Mouse (Mus musculus) MEL (cell line): ENCODE results near the gene 9130023H24Rik.

Experiments used
- GABPA ChIP-seq: IDR thresholded peaks from 2 replicates; pipeline ENCODE4 v1.6.1; 2012; ENCODE audit warnings: low read depth, mild to moderate bottlenecking, inconsistent platforms, low read length, improper control_type of control experiment, moderate library complexity
- USF2 ChIP-seq, 2 experiments: IDR thresholded peaks; 2 replicates each; pipeline ENCODE4 v1.6.1; 2011 to 2012; ENCODE audit warnings: improper control_type of control experiment in 2 of 2, low read length in 2 of 2, borderline replicate concordance in 1 of 2, inconsistent platforms in 1 of 2, low read depth in 1 of 2, mild to moderate bottlenecking in 1 of 2; ENCODE audit not compliant: insufficient read depth in 1 of 2

GRCm38 (mm10) chr7:128238991-128239390, 1.2 kb upstream of the 9130023H24Rik start:
- TF ChIP-seq USF2 (IDR thresholded peaks at IDR 0.05; ENCODE audit: borderline replicate concordance in 1 of 2, insufficient read depth in 1 of 2, low read depth in 1 of 2, low read length in 2 of 2) (no peak), GABPA (no peak)
